Mouse (Mus musculus) brain, embryonic 14.5 days (tissue): ENCODE measurements around the gene Tbxa2r. TPM values are rescaled to one million over a fixed set of nuclear protein-coding genes. Genes with fewer than 3 reads are reported as not detected.

Experiments used
- DNase-seq: peaks from one replicate; pipeline ENCODE4 v3.0.0-alpha.2; 2011; ENCODE audit warnings: low read depth
- CTCF ChIP-seq: fragments of 200-500 bp; IDR thresholded peaks from 2 replicates; pipeline ENCODE4 v1.5.1; 2012; ENCODE audit warnings: inconsistent platforms, mild to moderate bottlenecking, moderate library complexity, borderline replicate concordance; ENCODE audit not compliant: insufficient read depth, insufficient read length; ENCODE audit errors: extremely low read depth
- POLR2A ChIP-seq: fragments of 200-500 bp; IDR thresholded peaks from 2 replicates; pipeline ENCODE4 v1.6.1; 2012; ENCODE audit warnings: mild to moderate bottlenecking, inconsistent platforms, borderline replicate concordance; ENCODE audit not compliant: poor library complexity, insufficient read depth, insufficient read length, severe bottlenecking; ENCODE audit errors: extremely low read depth
- polyA plus RNA-seq: library from polyadenylated mRNA; depleted of rRNA; stranded (reverse); fragments of >200 nt; gene quantifications from 2 replicates; pipeline ENCODE4 v1.2.3, GENCODE M21; 2012; rRNA removed

Tbxa2r gene
- 5.0 and 5.3 TPM in 2 replicates for polyA plus RNA-seq

- no peak for TF ChIP-seq POLR2A
- no peak for TF ChIP-seq CTCF
- no peak for DNase-seq
Measured at GRCm38 (mm10) chr10:81328386-81328785, at the start of gene Tbxa2r. TSS of gene Tbxa2r (plus strand) at chr10:81328731.

- DNase-seq = no peak
- TF ChIP-seq POLR2A (no peak), CTCF (no peak)
Measured at GRCm38 (mm10) chr10:81279496-81279895, 49.0 kb upstream of the Tbxa2r start.

- TF ChIP-seq CTCF (no peak), POLR2A (no peak)
- no peak for DNase-seq
Measured at GRCm38 (mm10) chr10:81284189-81284588, 44.3 kb upstream of the Tbxa2r start.

GRCm38 (mm10) chr10:81284719-81285118 lies 43.8 kb upstream of the Tbxa2r start:
- TF ChIP-seq CTCF (no peak), POLR2A (no peak)
- no peak for DNase-seq

GRCm38 (mm10) chr10:81285694-81286450 lies 42.7 kb upstream of the Tbxa2r start:
- TF ChIP-seq POLR2A (0 out of 2 replicates have a peak, but pooled peaks have one; percentile 18), CTCF (no peak)
- DNase-seq = peak; percentile 95

DNA sequence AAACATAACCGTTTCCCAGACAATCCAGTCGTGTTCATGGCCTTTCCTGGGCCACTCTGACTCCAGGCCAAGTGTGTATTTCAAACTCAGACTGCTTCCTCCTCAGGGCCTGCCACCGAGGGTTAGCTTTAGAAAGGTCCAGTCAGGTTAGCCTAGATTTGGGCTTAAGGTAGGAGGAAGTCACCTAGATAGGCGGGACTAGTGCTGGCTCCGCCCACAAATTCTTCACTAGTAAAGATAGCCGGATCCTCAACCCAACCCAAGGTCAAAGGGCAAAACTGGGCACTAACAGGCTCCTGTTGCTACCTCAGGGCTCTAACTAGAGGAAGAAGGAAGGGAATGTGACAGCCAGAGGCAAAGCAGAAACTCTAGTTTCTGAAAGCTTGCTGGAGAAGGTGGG lies 41.9 kb upstream of the Tbxa2r start:
- DNase-seq = no peak
- TF ChIP-seq POLR2A = no peak
- TF ChIP-seq CTCF = no peak

- no peak for DNase-seq
- TF ChIP-seq CTCF (peak; percentile 70), POLR2A (no peak)
Measured at GRCm38 (mm10) chr10:81287513-81288157, 40.9 kb upstream of the Tbxa2r start.

- DNase-seq = no peak
- no peak for TF ChIP-seq POLR2A
- TF ChIP-seq CTCF = peak; percentile 53; the same call in 1 of the 2 replicates
Measured at GRCm38 (mm10) chr10:81288601-81289000, 39.9 kb upstream of the Tbxa2r start.

GRCm38 (mm10) chr10:81289278-81289677 lies 39.3 kb upstream of the Tbxa2r start:
- DNase-seq = peak; percentile 79
- no peak for TF ChIP-seq POLR2A
- peak; percentile 95 for TF ChIP-seq CTCF

GRCm38 (mm10) chr10:81289811-81290210 lies 38.7 kb upstream of the Tbxa2r start:
- DNase-seq = no peak
- TF ChIP-seq CTCF = no peak
- no peak for TF ChIP-seq POLR2A

- DNase-seq = peak; percentile 66
Measured at GRCm38 (mm10) chr10:81290698-81291460, 37.7 kb upstream of the Tbxa2r start.

More at GRCm38 (mm10) chr10:81290698-81291460, 37.7 kb upstream of the Tbxa2r start:
- no peak for TF ChIP-seq POLR2A
- no peak for TF ChIP-seq CTCF
